Mouse (Mus musculus) olfactory bulb, adult 2 months (tissue): ENCODE measurements around the gene Tmppe. TPM values are rescaled to one million over a fixed set of nuclear protein-coding genes. Genes with fewer than 3 reads are reported as not detected.

Experiments used
- H3K27ac ChIP-seq: fragments of 200-500 bp; 2 replicates; pipeline ENCODE4 v1.5.1; 2012; ENCODE audit warnings: low read depth, low read length; ENCODE audit not compliant: insufficient read depth
- H3K4me1 ChIP-seq: fragments of 200-500 bp; 2 replicates; pipeline ENCODE4 v1.6.1; 2012; ENCODE audit warnings: low read length; ENCODE audit not compliant: control insufficient read depth, insufficient read depth
- H3K4me3 ChIP-seq: fragments of 200-500 bp; 2 replicates; pipeline ENCODE4 v1.5.1; 2012; ENCODE audit warnings: mild to moderate bottlenecking, low read depth, low read length, moderate library complexity; ENCODE audit not compliant: insufficient read depth
- CTCF ChIP-seq: fragments of 200-500 bp; IDR thresholded peaks from 2 replicates; pipeline ENCODE4 v1.5.1; 2012; ENCODE audit warnings: low read depth, mild to moderate bottlenecking, low read length, moderate library complexity; ENCODE audit not compliant: insufficient read depth
- POLR2A ChIP-seq: fragments of 200-500 bp; IDR thresholded peaks from 2 replicates; pipeline ENCODE4 v1.6.1; 2012; ENCODE audit warnings: mild to moderate bottlenecking, low read depth, low read length, moderate library complexity; ENCODE audit not compliant: insufficient read depth
- WGBS: fragments of 180-500 bp; shearing (Covaris S2); methylation state at CpG from one replicate; pipeline ENCODE4 v1.1.7; 2018; 5-methylcytosine and 5-hydroxymethylcytosine counted together
- polyA plus RNA-seq: library from polyadenylated mRNA; stranded (reverse); fragments of >200 nt; gene quantifications from 2 replicates; pipeline ENCODE4 v1.2.4, GENCODE M21; 2012; ENCODE audit warnings: low replicate concordance; ENCODE audit not compliant: missing spikeins, insufficient read depth, insufficient read length

Gene Tmppe
- polyA plus RNA-seq, 1 experiment, result not detected

DNA sequence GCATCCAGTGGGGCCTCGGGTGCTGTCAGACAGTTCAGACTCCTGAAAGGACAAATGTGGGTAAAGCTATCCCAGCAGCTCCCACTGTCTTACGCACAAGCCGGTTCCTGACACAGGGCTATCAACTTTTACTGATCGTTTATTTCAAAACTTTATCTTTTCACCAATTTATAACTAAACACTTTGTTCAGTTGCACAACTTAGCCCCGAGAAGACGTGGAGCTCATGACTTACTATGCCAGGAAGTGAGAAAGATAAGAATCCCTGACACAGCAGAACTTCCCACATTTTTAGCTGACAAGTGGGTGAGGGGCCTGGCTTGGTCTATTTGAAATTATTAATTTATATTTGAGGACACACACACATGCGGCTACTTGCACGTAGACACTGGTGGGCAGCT lies 6.2 kb upstream of the Tmppe start:
- no peak overlapping the region for H3K27ac ChIP-seq
- no peak for TF ChIP-seq POLR2A
- TF ChIP-seq CTCF, result no peak
- WGBS, result 90% methylated on average over 8 of the region's 8 CpGs
- 0 out of 2 replicates have a peak, but pooled peaks cover 3% of the 10 kb centered on the region for H3K4me1 ChIP-seq
- H3K4me3 ChIP-seq, result no peak overlapping the region

DNA sequence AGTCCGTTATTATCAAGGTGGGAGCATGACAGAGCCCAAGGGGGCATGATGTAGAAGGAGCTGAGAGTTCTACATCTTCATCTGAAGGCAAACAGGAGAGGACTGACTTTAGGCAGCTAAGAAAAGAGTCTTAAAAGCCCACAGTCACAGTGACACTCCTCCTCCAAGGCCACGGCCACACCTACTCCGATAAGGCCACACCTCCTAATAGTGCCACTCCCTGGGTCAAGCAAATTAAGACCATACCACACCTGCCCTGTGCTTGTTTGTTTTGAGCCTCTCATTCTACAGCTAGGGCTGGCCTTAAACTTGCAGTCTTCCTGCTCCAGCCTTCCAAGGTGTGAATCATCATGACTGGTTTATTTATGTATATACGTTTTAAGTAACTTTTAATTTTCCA lies 5.6 kb upstream of the Tmppe start:
- Histone ChIP-seq H3K4me3 (no peak overlapping the region), H3K27ac (no peak overlapping the region), H3K4me1 (0 out of 2 replicates have a peak, but pooled peaks cover 3% of the 10 kb centered on the region)
- TF ChIP-seq POLR2A (no peak), CTCF (no peak)
- 91% methylated on average over 4 of the region's 4 CpGs for WGBS

DNA sequence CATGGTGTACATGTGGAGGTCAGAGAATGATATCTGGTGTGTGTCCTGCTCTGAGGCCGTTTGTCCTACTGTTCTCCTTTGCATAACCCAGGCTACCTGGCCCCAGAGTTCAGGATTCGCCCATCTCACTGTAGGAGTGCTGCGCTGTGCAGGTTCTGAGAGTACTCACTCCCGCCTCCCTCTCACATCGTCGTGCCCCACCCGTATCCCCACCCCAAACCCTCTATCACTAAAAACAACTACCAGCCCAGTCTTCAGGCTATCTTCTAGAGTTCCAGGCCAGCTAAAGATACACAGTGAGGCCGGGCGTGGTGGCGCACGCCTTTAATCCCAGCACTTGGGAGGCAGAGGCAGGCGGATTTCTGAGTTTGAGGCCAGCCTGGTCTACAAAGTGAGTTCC lies 1.2 kb upstream of the Tmppe start:
- WGBS, result 94% methylated on average over 12 of the region's 12 CpGs
- H3K4me3 ChIP-seq, result no peak overlapping the region

GRCm38 (mm10) chr9:114400588-114400948 lies 337 bp upstream of the Tmppe start:
- WGBS, result 16% methylated on average over 5 of the region's 5 CpGs
- peak overlapping the region; percentile 62 for H3K4me3 ChIP-seq
- TF ChIP-seq CTCF (no peak), POLR2A (no peak)
- H3K4me1 ChIP-seq, result peaks cover 6% of the 10 kb centered on the region
- peak overlapping the region; percentile 13; the same call in 1 of the 2 replicates for H3K27ac ChIP-seq

More for the DNA sequence above, 1.2 kb upstream of the Tmppe start:
- H3K27ac ChIP-seq, result no peak overlapping the region
- TF ChIP-seq POLR2A, result no peak
- TF ChIP-seq CTCF, result no peak
- peaks cover 6% of the 10 kb centered on the region for H3K4me1 ChIP-seq

DNA sequence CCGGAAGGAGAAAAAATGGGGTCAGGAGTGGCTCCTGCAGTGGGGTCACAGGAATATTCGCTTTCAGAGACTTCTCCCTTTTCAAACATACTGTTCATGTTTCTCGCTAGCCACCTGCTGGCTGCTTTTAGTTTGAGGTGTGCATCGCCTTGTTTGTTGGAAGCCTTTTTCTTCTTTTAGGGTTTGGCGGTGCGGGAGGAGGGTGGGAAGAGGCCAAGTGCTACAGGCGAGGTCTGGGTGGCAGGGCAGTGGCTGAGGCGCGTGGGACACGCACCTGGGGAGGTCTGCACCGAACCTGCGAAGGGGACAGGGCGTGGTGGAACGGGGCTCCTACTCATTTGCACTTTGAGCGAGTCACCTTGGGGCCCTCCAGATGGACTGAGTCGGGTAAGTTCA lies 778 bp downstream of the Tmppe start:
- peaks cover 6% of the 10 kb centered on the region for H3K4me1 ChIP-seq
- 4% methylated on average over 16 of the region's 16 CpGs for WGBS
- H3K4me3 ChIP-seq, result peak overlapping the region; percentile 62
- peak overlapping the region; percentile 89 for H3K27ac ChIP-seq
- TF ChIP-seq POLR2A, result no peak

DNA sequence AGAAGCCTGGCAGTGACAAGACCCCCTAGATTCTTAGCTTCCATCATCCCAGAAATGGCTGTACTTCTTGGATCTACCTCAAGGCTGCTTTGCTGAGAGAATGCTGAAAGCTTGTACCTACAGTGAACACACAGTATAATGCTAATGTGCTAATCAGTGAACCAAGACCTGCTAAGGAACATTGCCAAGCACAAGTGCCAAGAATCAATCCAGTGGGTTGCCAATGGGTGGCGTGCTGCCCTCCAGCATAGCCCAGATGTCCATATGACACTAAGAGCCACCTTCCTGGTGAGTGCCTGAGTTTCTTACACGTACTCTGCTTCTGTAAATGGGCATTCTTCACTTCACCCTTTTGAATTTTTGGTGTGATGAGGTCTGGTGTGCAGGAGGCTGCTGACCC lies 6.8 kb downstream of the Tmppe start:
- WGBS, result 59% methylated on average over 2 of the region's 2 CpGs
- no peaks in the 10 kb centered on the region for H3K4me1 ChIP-seq
- TF ChIP-seq POLR2A (no peak), CTCF (no peak)

DNA sequence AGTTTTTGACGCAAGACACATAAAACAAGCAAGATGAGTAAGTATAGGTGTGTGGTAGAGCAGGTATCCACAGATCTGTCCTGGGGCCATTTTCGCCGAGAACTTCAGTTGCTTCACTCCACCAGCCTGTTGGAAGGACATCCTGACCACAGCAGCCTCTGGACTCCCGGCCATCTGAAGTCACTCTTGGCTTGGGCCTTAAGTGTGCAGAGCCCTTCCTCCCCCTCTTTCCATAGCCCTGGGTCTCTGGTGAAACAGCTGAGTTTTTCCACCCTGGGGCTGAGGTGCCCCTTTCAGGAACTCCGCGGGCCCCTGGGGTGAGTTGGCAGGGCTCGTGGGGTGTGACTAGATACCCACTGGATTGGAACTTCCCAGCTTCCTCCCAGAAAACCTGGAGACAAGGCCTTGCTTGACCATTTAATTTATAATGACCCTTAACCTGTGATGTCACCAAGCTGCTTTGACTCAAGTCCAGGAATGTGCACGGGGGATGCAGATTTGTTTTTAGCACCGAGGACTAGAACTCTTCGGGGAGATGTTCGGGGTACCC lies 9.5 kb downstream of the Tmppe start:
- Histone ChIP-seq H3K4me1 (no peaks in the 10 kb centered on the region), H3K27ac (no peak overlapping the region), H3K4me3 (no peak overlapping the region)
- WGBS, result 96% methylated on average over 11 of the region's 11 CpGs
- TF ChIP-seq POLR2A (no peak), CTCF (no peak)

More for the DNA sequence above, 6.8 kb downstream of the Tmppe start:
- H3K4me3 ChIP-seq, result no peak overlapping the region
- no peak overlapping the region for H3K27ac ChIP-seq

- H3K27ac ChIP-seq, result no peak overlapping the region
- WGBS, result 89% methylated on average over 5 of the region's 5 CpGs
- H3K4me1 ChIP-seq, result no peaks in the 10 kb centered on the region
- TF ChIP-seq POLR2A (no peak), CTCF (no peak)
- H3K4me3 ChIP-seq, result no peak overlapping the region
Observed at GRCm38 (mm10) chr9:114411295-114411694, 10.4 kb downstream of the Tmppe start.

DNA sequence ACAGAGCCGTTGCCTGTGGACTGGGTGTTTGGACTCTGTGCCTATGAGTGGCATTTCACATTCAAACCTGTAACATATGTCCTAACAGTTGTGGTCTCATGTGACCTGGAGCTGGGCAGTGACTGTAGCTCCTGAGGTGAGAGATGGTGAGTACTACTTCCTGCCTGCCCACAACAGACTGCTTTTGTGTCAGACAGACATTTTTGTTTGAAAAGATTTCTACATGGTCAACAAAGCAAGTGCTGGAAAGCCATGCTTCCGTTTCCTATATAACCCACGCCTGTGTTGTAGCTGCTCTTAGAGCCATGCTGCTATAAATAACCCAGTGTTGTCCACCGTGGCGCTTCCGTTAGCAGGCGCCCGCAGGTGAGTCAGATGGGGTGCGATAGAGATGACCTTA lies 11.5 kb downstream of the Tmppe start:
- no peak overlapping the region for H3K27ac ChIP-seq
- WGBS, result 93% methylated on average over 9 of the region's 9 CpGs
- H3K4me3 ChIP-seq, result no peak overlapping the region
- TF ChIP-seq POLR2A (no peak), CTCF (no peak)
- no peaks in the 10 kb centered on the region for H3K4me1 ChIP-seq

DNA sequence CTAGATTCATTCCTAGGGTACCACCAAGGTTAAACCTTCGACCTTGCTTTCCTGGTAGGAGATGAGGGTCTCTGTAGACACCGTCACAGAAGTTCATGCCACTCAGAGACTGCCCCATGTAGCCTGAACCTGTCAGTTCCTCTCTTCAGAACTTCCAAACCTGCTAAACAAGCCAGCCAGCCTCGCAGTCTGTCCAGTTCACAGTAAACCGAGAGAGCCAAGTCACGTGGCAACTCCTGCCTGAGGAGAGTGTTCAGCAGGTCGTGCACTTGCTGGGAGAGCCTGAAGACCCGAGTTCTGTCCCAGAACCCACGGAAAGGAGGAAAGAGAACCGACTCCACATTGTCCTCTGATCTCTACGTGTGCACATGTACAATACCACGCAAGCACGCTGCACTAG lies 13.0 kb downstream of the Tmppe start:
- H3K4me3 ChIP-seq, result no peak overlapping the region
- no peaks in the 10 kb centered on the region for H3K4me1 ChIP-seq
- TF ChIP-seq CTCF, result no peak
- TF ChIP-seq POLR2A, result no peak
- H3K27ac ChIP-seq, result no peak overlapping the region
- WGBS, result 87% methylated on average over 12 of the region's 12 CpGs
